Mouse (Mus musculus) neural tube, embryonic 11.5 days (tissue): Measurements from ENCODE around the gene Aida. TPM values are rescaled to one million over a fixed set of nuclear protein-coding genes. Genes with fewer than 3 reads are reported as not detected.

Experiments
- ATAC-seq: fragments of 200-750 bp; cut with Nextera tagmentation; 2 replicates; pipeline ENCODE4 v1.8.0; 2017; ENCODE audit warnings: moderate number of reproducible peaks, mild to moderate bottlenecking, moderate TSS enrichment, moderate library complexity; ENCODE audit not compliant: insufficient read depth, low FRiP score, low TSS enrichment
- DNase-seq: peaks from one replicate; pipeline ENCODE4 v3.0.0-alpha.2; 2015; ENCODE audit warnings: low spot score
- H3K27ac ChIP-seq: fragments of 300-500 bp; sonication (generic); 2 replicates; pipeline ENCODE4 v1.5.1; 2014; ENCODE audit warnings: low read depth, mild to moderate bottlenecking, low read length
- H3K27me3 ChIP-seq: fragments of 300-500 bp; sonication (generic); 2 replicates; pipeline ENCODE4 v1.6.1; 2014; ENCODE audit warnings: mild to moderate bottlenecking, low read length, mixed read lengths; ENCODE audit not compliant: control insufficient read depth, insufficient read depth
- H3K36me3 ChIP-seq: fragments of 300-500 bp; sonication (generic); 2 replicates; pipeline ENCODE4 v1.6.1; 2014; ENCODE audit warnings: mild to moderate bottlenecking, low read length, moderate library complexity, mixed read lengths; ENCODE audit not compliant: control insufficient read depth, insufficient read depth
- H3K4me1 ChIP-seq: fragments of 300-500 bp; sonication (generic); 2 replicates; pipeline ENCODE4 v1.6.1; 2014; ENCODE audit warnings: low read length, mixed read lengths; ENCODE audit not compliant: control insufficient read depth, insufficient read depth
- H3K4me2 ChIP-seq: fragments of 300-500 bp; sonication (generic); 2 replicates; pipeline ENCODE4 v1.6.1; 2014; ENCODE audit warnings: low read depth, mild to moderate bottlenecking, moderate library complexity
- H3K4me3 ChIP-seq: fragments of 300-500 bp; sonication (generic); 2 replicates; pipeline ENCODE4 v1.5.1; 2014; ENCODE audit warnings: low read depth, low read length
- H3K9ac ChIP-seq: fragments of 300-500 bp; sonication (generic); 2 replicates; pipeline ENCODE4 v1.6.1; 2014; ENCODE audit warnings: mild to moderate bottlenecking, low read length
- H3K9me3 ChIP-seq: fragments of 300-500 bp; sonication (generic); 2 replicates; pipeline ENCODE4 v1.6.1; 2016; ENCODE audit warnings: low read length; ENCODE audit not compliant: control insufficient read depth
- WGBS: fragments of 180-500 bp; shearing (Covaris S2); extraction: QIAGEN DNeasy Blood & Tissue Kit; methylation state at CpG from one replicate; pipeline ENCODE4 v1.1.7; 2014; 5-methylcytosine and 5-hydroxymethylcytosine counted together
- polyA plus RNA-seq: library from polyadenylated mRNA; unstranded; fragments of >200 nt; fragmentation: Nextera tagmentation; extraction: Ambion mirVana; gene quantifications from 2 replicates; pipeline ENCODE4 v1.2.1, GENCODE M21; 2014

Aida gene
- 29.2 and 37.0 TPM in 2 replicates for polyA plus RNA-seq

- H3K27me3 ChIP-seq = no peaks in the 10 kb centered on the region
- DNase-seq (peak; percentile 64), ATAC-seq (peak; percentile 10; the same call in 1 of the 2 replicates)
- no peak within 1 kb of the TSS for H3K27ac ChIP-seq
- H3K4me1 ChIP-seq = no peaks in the 10 kb centered on the region
- peak within 1 kb of the TSS; percentile 35 for H3K9ac ChIP-seq
- H3K36me3 ChIP-seq = no peaks in the 10 kb centered on the region; the same call in 1 of the 2 replicates
- peak within 1 kb of the TSS; percentile 44 for H3K4me3 ChIP-seq
- H3K9me3 ChIP-seq = no peaks in the 10 kb centered on the region
- under 1% methylated on average over 26 of the region's 26 CpGs for WGBS
- H3K4me2 ChIP-seq = peak within 1 kb of the TSS; percentile 45
Measured at GRCm38 (mm10) chr1:183296465-183296864, at the start of gene Aida. Gene Aida (plus strand): TSS chr1:183296590.

GRCm38 (mm10) chr1:183248144-183248543 lies 48.2 kb upstream of the Aida start:
- H3K27ac ChIP-seq = no peak overlapping the region
- no peak overlapping the region for H3K9ac ChIP-seq
- H3K4me1 ChIP-seq = no peaks in the 10 kb centered on the region
- H3K36me3 ChIP-seq = no peaks in the 10 kb centered on the region
- ATAC-seq = no peak
- H3K9me3 ChIP-seq = no peaks in the 10 kb centered on the region
- WGBS = 51% methylated on average over 1 of the region's 1 CpGs
- no peak overlapping the region for H3K4me3 ChIP-seq
- DNase-seq = no peak
- no peaks in the 10 kb centered on the region for H3K27me3 ChIP-seq
- no peak overlapping the region for H3K4me2 ChIP-seq

GRCm38 (mm10) chr1:183250612-183251011 lies 45.8 kb upstream of the Aida start:
- ATAC-seq = no peak
- no peak for DNase-seq
- Histone ChIP-seq H3K4me3 (no peak overlapping the region), H3K36me3 (no peaks in the 10 kb centered on the region), H3K9me3 (no peaks in the 10 kb centered on the region), H3K27ac (no peak overlapping the region), H3K27me3 (no peaks in the 10 kb centered on the region), H3K4me2 (no peak overlapping the region), H3K4me1 (no peaks in the 10 kb centered on the region), H3K9ac (no peak overlapping the region)
- 81% methylated on average over 4 of the region's 4 CpGs for WGBS

GRCm38 (mm10) chr1:183251818-183252217 lies 44.6 kb upstream of the Aida start:
- no peaks in the 10 kb centered on the region for H3K9me3 ChIP-seq
- no peaks in the 10 kb centered on the region for H3K27me3 ChIP-seq
- no peak overlapping the region for H3K4me2 ChIP-seq
- H3K4me3 ChIP-seq = no peak overlapping the region
- WGBS = 73% methylated on average over 2 of the region's 2 CpGs
- H3K36me3 ChIP-seq = no peaks in the 10 kb centered on the region
- DNase-seq = no peak
- no peaks in the 10 kb centered on the region for H3K4me1 ChIP-seq
- no peak for ATAC-seq
- no peak overlapping the region for H3K27ac ChIP-seq
- no peak overlapping the region for H3K9ac ChIP-seq

- no peaks in the 10 kb centered on the region for H3K27me3 ChIP-seq
- no peak for ATAC-seq
- no peak overlapping the region for H3K9ac ChIP-seq
- H3K9me3 ChIP-seq = no peaks in the 10 kb centered on the region
- WGBS = 51% methylated on average over 10 of the region's 10 CpGs
- no peak overlapping the region for H3K4me2 ChIP-seq
- H3K36me3 ChIP-seq = no peaks in the 10 kb centered on the region
- H3K27ac ChIP-seq = no peak overlapping the region
- no peak overlapping the region for H3K4me3 ChIP-seq
- no peaks in the 10 kb centered on the region for H3K4me1 ChIP-seq
- DNase-seq = peak; percentile 28
Measured at GRCm38 (mm10) chr1:183252574-183252973, 43.8 kb upstream of the Aida start.

- DNase-seq = no peak
- Histone ChIP-seq H3K36me3 (no peaks in the 10 kb centered on the region), H3K4me2 (no peak overlapping the region), H3K27me3 (no peaks in the 10 kb centered on the region), H3K4me1 (no peaks in the 10 kb centered on the region), H3K27ac (no peak overlapping the region), H3K9me3 (no peaks in the 10 kb centered on the region), H3K9ac (no peak overlapping the region), H3K4me3 (no peak overlapping the region)
- ATAC-seq = no peak
- 81% methylated on average over 13 of the region's 13 CpGs for WGBS
Measured at GRCm38 (mm10) chr1:183264145-183265008, 32.0 kb upstream of the Aida start.

- WGBS = 75% methylated on average over 14 of the region's 14 CpGs
- ATAC-seq (no peak), DNase-seq (no peak)
- Histone ChIP-seq H3K9me3 (no peaks in the 10 kb centered on the region), H3K4me1 (no peaks in the 10 kb centered on the region), H3K4me3 (no peak overlapping the region), H3K36me3 (no peaks in the 10 kb centered on the region), H3K27ac (no peak overlapping the region), H3K27me3 (no peaks in the 10 kb centered on the region), H3K9ac (no peak overlapping the region), H3K4me2 (no peak overlapping the region)
Measured at GRCm38 (mm10) chr1:183265921-183266467, 30.4 kb upstream of the Aida start.

- DNase-seq (no peak), ATAC-seq (no peak)
- Histone ChIP-seq H3K4me1 (no peaks in the 10 kb centered on the region), H3K9ac (no peak overlapping the region), H3K4me3 (no peak overlapping the region), H3K36me3 (no peaks in the 10 kb centered on the region), H3K4me2 (no peak overlapping the region), H3K27me3 (no peaks in the 10 kb centered on the region), H3K9me3 (no peaks in the 10 kb centered on the region), H3K27ac (no peak overlapping the region)
- WGBS = 75% methylated on average over 6 of the region's 6 CpGs
Measured at GRCm38 (mm10) chr1:183267666-183268065, 28.7 kb upstream of the Aida start.
